Mouse (Mus musculus): ENCODE results near the gene Hist1h2aa.

The Hist1h2aa gene

DNA sequence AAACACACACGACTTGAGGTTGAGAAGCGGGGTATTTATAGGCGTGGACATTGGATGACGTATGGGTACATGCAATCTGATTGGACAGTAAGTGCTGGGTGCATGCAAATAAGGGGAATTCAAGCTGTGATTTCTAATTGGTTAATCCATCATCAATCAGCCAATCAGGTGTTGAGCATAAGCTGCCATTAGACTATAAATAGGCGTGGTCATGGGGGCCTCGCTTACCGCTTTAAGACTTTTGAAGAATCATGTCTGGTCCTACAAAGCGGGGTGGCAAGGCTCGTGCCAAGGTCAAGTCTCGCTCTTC is at the start of gene Hist1h2aa:
Gene Hist1h2aa (plus strand): TSS at position 252 of the 310 bp plus-strand sequence.
- in situ Hi-C loops (cut with MboI; ENCODE audit: low pct_unique_long_range_greater_than_20kb in 1 of 2, low sequenced_read_pairs in 2 of 2, unreplicated experiment in 1 of 2): no loop called here

DNA sequence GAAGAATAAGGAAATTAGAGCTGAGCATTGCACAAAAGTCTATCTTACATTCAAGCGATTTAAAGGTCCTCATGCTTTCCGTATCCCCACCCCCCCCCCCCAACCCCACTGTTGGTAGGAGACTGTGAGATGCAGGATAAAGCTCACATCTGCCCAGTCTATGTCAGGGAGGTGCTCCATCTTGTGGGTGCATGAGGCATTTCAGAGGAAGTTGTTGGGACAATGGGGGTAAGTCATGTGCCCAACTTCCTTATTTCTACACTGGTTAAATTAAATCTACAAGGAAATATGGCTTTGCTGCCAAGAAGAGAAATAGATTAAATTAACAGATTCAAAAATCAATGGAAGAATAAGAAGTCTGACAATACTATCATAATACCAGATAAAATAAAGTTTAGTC is 48.7 kb upstream of the Hist1h2aa start:
- in situ Hi-C loops (cut with MboI; ENCODE audit: low pct_unique_long_range_greater_than_20kb in 1 of 2, low sequenced_read_pairs in 2 of 2, unreplicated experiment in 1 of 2): no loop called here

GRCm38 (mm10) chr13:23887026-23887725 is 47.1 kb upstream of the Hist1h2aa start:
- in situ Hi-C loops (cut with MboI; ENCODE audit: low pct_unique_long_range_greater_than_20kb in 1 of 2, low sequenced_read_pairs in 2 of 2, unreplicated experiment in 1 of 2): no loop called here

DNA sequence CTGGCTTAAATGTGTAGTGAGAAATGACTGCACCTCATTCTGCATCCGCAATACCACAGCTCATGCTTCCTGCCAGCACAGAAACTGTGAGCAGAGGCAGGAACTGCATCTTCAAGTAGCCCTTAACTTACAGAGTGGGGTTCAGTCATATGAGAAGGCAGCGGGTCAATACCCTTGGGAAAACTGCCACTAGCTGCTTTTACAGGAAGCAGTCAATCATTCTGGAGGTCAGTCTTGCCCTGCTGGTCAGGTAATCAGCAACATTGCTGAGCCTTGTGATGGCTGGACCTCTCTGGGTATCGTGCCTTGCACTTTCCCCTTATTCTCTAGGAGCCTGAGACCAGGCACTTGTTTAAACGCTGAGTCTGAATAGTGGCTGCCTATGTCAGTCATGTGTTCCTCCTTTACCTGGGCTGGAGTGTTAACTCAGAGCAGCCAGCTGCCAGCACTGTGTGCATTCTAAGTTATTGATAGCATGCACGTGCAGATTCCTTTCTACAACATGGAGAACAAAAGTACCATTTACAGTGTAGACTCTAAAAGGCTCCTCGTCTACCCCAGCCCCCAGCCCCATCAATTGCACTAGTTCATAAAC is 45.2 kb upstream of the Hist1h2aa start:
- in situ Hi-C loops (cut with MboI; ENCODE audit: low pct_unique_long_range_greater_than_20kb in 1 of 2, low sequenced_read_pairs in 2 of 2, unreplicated experiment in 1 of 2): no loop called here

DNA sequence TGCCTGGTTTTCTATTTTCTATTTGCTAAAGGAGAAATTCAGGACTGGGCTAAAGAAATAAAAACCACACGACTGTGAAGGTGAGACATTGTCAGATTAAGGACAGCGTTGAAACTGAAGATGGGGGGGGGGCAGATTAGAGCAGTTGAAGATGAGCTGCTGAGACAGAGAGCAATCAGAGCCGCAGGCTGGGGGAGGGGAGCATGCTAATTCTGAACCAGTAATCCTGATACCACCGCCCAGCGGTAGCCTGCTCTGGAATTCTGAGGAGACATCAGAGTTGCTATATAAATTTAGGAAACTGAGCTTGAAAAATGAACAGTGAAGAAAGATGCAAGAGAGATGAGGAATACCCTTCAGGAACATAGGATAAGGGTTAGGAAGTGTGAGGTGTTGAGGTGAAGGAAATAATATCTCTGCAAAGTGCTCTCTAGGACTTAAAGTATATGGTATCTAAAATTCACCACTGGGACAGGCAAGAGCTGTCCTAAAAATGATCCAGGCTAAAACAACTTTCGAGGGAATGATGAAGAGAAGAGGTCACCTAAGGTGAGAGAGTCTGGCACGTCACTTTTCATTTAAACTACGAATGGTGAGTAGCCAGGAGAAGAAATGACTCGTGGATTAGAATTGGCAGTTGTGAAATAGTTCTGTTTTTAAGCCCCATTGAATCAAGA is 41.5 kb upstream of the Hist1h2aa start:
- in situ Hi-C loops (cut with MboI; ENCODE audit: low pct_unique_long_range_greater_than_20kb in 1 of 2, low sequenced_read_pairs in 2 of 2, unreplicated experiment in 1 of 2): no loop called here

- in situ Hi-C loops (cut with MboI; ENCODE audit: low pct_unique_long_range_greater_than_20kb in 1 of 2, low sequenced_read_pairs in 2 of 2, unreplicated experiment in 1 of 2): no loop called here
Observed at GRCm38 (mm10) chr13:23893269-23893593, 41.0 kb upstream of the Hist1h2aa start.

GRCm38 (mm10) chr13:23898242-23898641 is 36.0 kb upstream of the Hist1h2aa start:
- in situ Hi-C loops (cut with MboI; ENCODE audit: low pct_unique_long_range_greater_than_20kb in 1 of 2, low sequenced_read_pairs in 2 of 2, unreplicated experiment in 1 of 2): no loop called here

DNA sequence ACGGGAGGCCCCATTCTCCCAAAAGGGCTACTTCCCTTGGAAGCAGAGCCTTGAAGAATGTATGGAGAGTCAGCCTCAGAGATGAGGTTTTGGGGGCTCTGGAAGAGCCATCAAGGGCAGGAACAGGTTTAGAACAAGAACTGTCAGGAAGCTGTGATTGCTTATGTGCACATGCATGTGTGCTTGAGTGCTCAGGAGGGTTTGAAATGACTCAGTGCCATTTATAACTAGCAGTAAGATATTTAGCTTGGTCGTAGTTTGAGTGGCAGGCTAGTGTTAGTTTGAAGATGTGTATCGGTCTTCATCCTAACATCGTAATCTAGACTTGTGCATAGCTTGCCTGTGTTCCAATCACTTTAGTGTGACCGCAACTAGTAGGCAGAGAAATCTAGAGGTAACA is 27.4 kb upstream of the Hist1h2aa start:
- in situ Hi-C loops (cut with MboI; ENCODE audit: low pct_unique_long_range_greater_than_20kb in 1 of 2, low sequenced_read_pairs in 2 of 2, unreplicated experiment in 1 of 2): no loop called here

DNA sequence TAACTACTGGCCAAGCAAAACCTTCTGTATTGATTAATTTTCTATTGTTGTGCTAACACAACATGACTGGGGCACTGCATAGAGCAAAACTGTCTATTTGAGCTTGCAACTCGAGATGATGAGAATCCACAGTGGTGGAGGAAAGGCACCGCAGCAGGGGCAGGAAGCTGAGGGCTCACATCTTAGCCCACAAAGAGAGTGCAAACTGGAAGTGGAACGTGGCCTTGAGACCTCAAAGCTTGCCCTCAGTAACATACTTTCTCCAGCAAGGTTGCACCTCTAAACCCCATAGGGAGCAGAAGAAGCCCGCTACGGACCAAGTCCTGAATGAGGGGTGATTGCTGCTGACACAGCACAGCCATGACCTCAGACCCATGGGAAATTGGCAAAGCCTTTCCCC is 24.1 kb upstream of the Hist1h2aa start:
- in situ Hi-C loops (cut with MboI; ENCODE audit: low pct_unique_long_range_greater_than_20kb in 1 of 2, low sequenced_read_pairs in 2 of 2, unreplicated experiment in 1 of 2): no loop called here

- in situ Hi-C loops (cut with MboI; ENCODE audit: low pct_unique_long_range_greater_than_20kb in 1 of 2, low sequenced_read_pairs in 2 of 2, unreplicated experiment in 1 of 2): no loop called here
Observed at GRCm38 (mm10) chr13:23911335-23911734, 22.9 kb upstream of the Hist1h2aa start.

DNA sequence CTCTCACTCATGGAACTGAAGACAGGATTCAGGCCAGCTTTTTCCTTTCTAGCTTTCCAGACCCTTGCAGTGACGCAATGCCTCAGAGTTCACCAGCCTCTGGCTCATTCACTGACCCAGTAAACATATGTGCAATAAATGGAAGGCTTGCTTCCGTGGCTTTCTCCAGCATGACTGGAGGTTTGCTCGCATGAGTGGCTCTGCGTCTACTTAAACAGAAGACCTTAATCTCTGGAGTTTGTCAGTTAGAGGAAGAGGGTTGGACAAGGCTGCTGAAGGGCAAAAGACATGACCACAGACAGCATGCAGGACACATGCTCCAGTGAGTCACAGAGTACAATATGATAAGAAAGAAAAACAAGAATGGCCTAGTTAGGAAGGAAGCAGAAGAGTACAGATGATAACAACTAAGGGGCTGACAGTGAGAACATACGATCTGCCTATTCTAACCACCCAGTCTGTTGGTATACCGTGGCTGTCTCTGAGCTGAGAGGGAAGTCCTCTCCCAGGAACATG is 20.4 kb upstream of the Hist1h2aa start:
- in situ Hi-C loops (cut with MboI; ENCODE audit: low pct_unique_long_range_greater_than_20kb in 1 of 2, low sequenced_read_pairs in 2 of 2, unreplicated experiment in 1 of 2): no loop called here

GRCm38 (mm10) chr13:23914376-23915167 is 19.7 kb upstream of the Hist1h2aa start, which contains the start of gene Slc17a4:
TSS of gene Slc17a4 (minus strand) at chr13:23915009.
- in situ Hi-C loops (cut with MboI; ENCODE audit: low pct_unique_long_range_greater_than_20kb in 1 of 2, low sequenced_read_pairs in 2 of 2, unreplicated experiment in 1 of 2): no loop called here

DNA sequence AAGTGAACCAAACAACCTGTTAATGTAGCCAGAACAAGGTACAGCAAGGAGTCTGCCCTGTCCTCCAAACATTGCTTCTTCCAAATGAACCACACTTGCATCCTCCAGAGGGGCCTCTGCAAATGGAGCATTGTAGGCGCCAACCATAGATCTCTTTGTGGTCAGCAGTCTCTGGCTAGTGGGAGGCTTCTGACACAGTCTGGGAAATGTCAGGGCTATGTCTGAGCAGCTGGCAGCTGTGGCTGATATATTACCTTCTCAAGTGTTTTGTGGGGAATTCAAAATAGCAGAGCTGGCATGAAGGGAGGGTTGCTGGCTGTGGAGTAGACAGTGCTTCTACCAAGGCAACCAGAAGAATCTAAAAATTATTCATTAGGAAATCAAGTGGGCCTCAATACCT is 18.1 kb upstream of the Hist1h2aa start:
- in situ Hi-C loops (cut with MboI; ENCODE audit: low pct_unique_long_range_greater_than_20kb in 1 of 2, low sequenced_read_pairs in 2 of 2, unreplicated experiment in 1 of 2): no loop called here

GRCm38 (mm10) chr13:23917674-23918073 is 16.6 kb upstream of the Hist1h2aa start:
- in situ Hi-C loops (cut with MboI; ENCODE audit: low pct_unique_long_range_greater_than_20kb in 1 of 2, low sequenced_read_pairs in 2 of 2, unreplicated experiment in 1 of 2): no loop called here

DNA sequence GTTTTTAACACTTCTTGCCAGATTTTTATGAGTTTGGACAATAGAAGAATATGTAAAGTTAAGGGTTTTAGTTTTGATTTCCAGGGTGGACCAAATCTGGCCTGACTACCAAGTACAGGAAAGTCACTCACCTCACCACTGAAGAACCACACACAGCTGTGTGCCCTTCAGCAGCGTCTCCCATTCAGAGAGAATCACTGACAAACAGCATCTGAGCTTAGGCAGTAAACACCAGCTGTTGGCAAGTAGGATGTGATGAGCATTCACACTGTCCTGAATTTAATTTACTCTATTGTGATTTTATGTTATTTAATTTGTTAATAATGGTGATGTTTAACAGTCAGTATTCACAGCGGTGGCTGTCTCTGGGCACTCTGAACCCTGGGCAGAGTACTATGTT is 8.5 kb upstream of the Hist1h2aa start:
- in situ Hi-C loops (cut with MboI; ENCODE audit: low pct_unique_long_range_greater_than_20kb in 1 of 2, low sequenced_read_pairs in 2 of 2, unreplicated experiment in 1 of 2): no loop called here

- in situ Hi-C loops (cut with MboI; ENCODE audit: low pct_unique_long_range_greater_than_20kb in 1 of 2, low sequenced_read_pairs in 2 of 2, unreplicated experiment in 1 of 2): no loop called here
Observed at GRCm38 (mm10) chr13:23928637-23929036, 5.6 kb upstream of the Hist1h2aa start.

DNA sequence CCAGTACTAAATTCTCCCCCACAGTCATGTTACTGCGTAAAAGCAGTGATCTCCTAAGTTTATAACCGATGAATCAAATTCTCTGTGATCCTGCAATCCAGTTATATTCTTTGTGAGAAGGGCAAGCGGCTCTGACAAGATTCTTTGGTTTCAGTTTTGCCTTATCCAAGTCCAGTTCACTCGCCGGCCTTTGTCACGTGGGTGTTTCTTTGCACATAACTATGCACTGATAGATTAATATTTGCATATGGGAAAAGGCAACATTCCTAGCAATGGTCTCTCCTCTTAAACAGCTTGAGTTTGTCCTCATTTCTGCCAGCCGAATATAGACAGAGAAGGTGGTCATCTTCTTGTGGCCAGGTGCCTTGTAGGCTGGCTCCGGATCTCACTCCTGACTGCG is 3.8 kb upstream of the Hist1h2aa start:
- in situ Hi-C loops (cut with MboI; ENCODE audit: low pct_unique_long_range_greater_than_20kb in 1 of 2, low sequenced_read_pairs in 2 of 2, unreplicated experiment in 1 of 2): no loop called here

GRCm38 (mm10) chr13:23930904-23931303 is 3.4 kb upstream of the Hist1h2aa start:
- in situ Hi-C loops (cut with MboI; ENCODE audit: low pct_unique_long_range_greater_than_20kb in 1 of 2, low sequenced_read_pairs in 2 of 2, unreplicated experiment in 1 of 2): no loop called here
